Mouse (Mus musculus): ENCODE data around the gene Gm49383. TPM values are rescaled to one million over a fixed set of nuclear protein-coding genes. Genes with fewer than 3 reads are reported as not detected.

Gene Gm49383
- polyA plus RNA-seq, 1 experiment, result 4.5 TPM

- Histone ChIP-seq H3K4me1 (ENCODE audit: control insufficient read depth, insufficient read depth, low read length) (no peaks in the 10 kb centered on the region), H3K4me3 (ENCODE audit: insufficient read depth, low read length) (no peak overlapping the region), H3K27ac (ENCODE audit: insufficient read depth, low read depth, low read length) (no peak overlapping the region)
- TF ChIP-seq CTCF (IDR thresholded peaks at IDR 0.05; ENCODE audit: low read depth, low read length) (no peak), POLR2A (IDR thresholded peaks at IDR 0.05; ENCODE audit: borderline replicate concordance, low read depth, low read length) (no peak)
Measured at GRCm38 (mm10) chr12:69207396-69207795, 10.5 kb upstream of the Gm49383 start.

DNA sequence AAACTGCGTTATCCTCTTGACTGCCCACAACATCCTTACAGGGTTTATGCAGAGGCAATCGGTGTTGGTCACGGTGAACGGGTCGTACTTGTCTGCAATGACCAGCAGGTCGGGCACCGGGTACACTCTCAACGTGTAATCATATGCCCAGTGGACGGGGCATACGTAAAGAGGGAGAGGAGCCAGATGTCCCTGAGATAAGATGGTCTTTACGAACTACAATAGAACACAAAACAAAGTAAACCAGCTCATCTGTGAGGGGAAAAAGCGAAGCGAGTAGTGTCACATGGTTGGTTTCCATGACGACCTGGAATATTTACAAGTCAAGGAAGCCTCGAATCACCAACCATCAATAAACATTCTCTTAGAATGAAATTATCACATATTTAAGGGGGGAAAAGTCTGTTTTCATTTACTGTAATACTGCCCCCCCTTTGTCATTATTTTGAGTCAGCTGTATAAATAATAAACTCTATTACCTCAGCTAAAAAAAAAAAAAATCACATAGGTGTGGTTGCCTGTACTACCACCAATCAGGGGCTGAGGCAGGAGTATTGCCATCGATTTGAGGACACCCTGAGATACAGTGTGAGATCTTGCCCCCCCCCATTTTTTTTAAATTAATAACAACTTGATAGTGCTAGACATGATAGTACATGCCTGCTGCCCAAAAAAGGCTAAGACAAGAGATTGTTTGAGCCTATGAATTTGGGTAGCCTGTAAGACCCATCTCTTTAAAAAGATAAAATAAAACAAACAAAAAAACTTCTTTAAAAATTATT lies 7.3 kb upstream of the Gm49383 start, which contains the start of gene Gm49384:
Gm49384 (minus strand) TSS at position 216 of the 782 bp plus-strand sequence.
- Histone ChIP-seq H3K4me1 (ENCODE audit: control insufficient read depth, insufficient read depth, low read length) (peaks cover 5% of the 10 kb centered on the region), H3K4me3 (ENCODE audit: insufficient read depth, low read length) (no peak within 1 kb of the TSS), H3K27ac (ENCODE audit: insufficient read depth, low read depth, low read length) (no peak within 1 kb of the TSS)
- no peak for TF ChIP-seq CTCF (IDR thresholded peaks at IDR 0.05; ENCODE audit: low read depth, low read length)
- no peak for TF ChIP-seq POLR2A (IDR thresholded peaks at IDR 0.05; ENCODE audit: borderline replicate concordance, low read depth, low read length)

DNA sequence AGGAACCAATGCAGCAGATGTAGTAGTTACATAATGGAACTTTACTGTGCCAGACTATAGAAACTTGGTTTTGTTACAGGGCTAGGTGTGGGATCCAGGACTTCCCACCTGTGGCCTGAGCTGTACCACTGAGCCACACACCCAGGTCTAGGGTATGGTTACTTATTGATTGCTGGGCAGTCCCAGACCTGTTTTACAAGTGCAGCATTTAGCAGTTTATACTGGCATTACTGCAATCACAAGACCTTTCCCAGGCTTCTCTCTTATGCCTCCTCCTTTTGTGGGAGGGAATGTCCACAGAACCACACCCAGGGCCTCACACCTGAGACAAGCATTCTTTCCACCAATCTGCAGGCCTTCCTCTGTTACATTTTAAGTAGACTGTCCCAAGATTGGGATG lies 2.1 kb upstream of the Gm49383 start:
- Histone ChIP-seq H3K4me1 (ENCODE audit: control insufficient read depth, insufficient read depth, low read length) (peaks cover 10% of the 10 kb centered on the region), H3K27ac (ENCODE audit: insufficient read depth, low read depth, low read length) (peak overlapping the region; percentile 66), H3K4me3 (ENCODE audit: insufficient read depth, low read length) (peak overlapping the region; percentile 29)
- TF ChIP-seq CTCF (IDR thresholded peaks at IDR 0.05; ENCODE audit: low read depth, low read length), result no peak
- TF ChIP-seq POLR2A (IDR thresholded peaks at IDR 0.05; ENCODE audit: borderline replicate concordance, low read depth, low read length), result no peak

GRCm38 (mm10) chr12:69198164-69198535 lies 1.2 kb upstream of the Gm49383 start, which contains the start of gene Dnaaf2:
Gene Dnaaf2 (minus strand): TSS chr12:69198429.
- peak within 1 kb of the TSS; percentile 66 for H3K27ac ChIP-seq (ENCODE audit: insufficient read depth, low read depth, low read length)
- TF ChIP-seq CTCF (IDR thresholded peaks at IDR 0.05; ENCODE audit: low read depth, low read length), result no peak
- TF ChIP-seq POLR2A (IDR thresholded peaks at IDR 0.05; ENCODE audit: borderline replicate concordance, low read depth, low read length), result no peak
- H3K4me3 ChIP-seq (ENCODE audit: insufficient read depth, low read length), result peak within 1 kb of the TSS; percentile 94
- peaks cover 11% of the 10 kb centered on the region for H3K4me1 ChIP-seq (ENCODE audit: control insufficient read depth, insufficient read depth, low read length)

- Histone ChIP-seq H3K27ac (ENCODE audit: insufficient read depth, low read depth, low read length) (peak overlapping the region; percentile 55), H3K4me3 (ENCODE audit: insufficient read depth, low read length) (peak overlapping the region; percentile 94), H3K4me1 (ENCODE audit: control insufficient read depth, insufficient read depth, low read length) (peaks cover 12% of the 10 kb centered on the region)
- TF ChIP-seq POLR2A (IDR thresholded peaks at IDR 0.05; ENCODE audit: borderline replicate concordance, low read depth, low read length) (no peak), CTCF (IDR thresholded peaks at IDR 0.05; ENCODE audit: low read depth, low read length) (no peak)
Measured at GRCm38 (mm10) chr12:69197378-69198163, 667 bp upstream of the Gm49383 start.

DNA sequence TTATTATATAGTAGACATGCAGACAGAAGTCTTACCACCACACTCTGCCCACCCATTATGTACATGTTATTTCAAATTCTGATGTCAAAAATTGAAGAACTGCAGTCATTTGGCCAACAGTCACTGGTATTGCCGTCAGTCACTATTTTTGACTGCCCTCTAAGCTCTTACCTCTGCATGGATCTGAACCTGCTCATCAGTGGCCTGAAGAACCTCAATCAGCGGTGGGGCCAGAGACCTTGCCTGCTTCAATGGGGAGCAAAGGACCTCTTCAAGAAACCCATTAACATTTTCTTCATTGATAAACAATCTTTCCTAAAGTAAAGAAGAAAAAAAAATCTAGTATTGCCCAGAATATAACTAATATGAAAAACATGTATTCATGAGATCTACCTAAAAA lies 4.3 kb downstream of the Gm49383 start:
- Histone ChIP-seq H3K4me3 (ENCODE audit: insufficient read depth, low read length) (no peak overlapping the region), H3K4me1 (ENCODE audit: control insufficient read depth, insufficient read depth, low read length) (peaks cover 2% of the 10 kb centered on the region; the same call in 1 of the 2 replicates), H3K27ac (ENCODE audit: insufficient read depth, low read depth, low read length) (no peak overlapping the region)
- TF ChIP-seq POLR2A (IDR thresholded peaks at IDR 0.05; ENCODE audit: borderline replicate concordance, low read depth, low read length) (no peak), CTCF (IDR thresholded peaks at IDR 0.05; ENCODE audit: low read depth, low read length) (no peak)

DNA sequence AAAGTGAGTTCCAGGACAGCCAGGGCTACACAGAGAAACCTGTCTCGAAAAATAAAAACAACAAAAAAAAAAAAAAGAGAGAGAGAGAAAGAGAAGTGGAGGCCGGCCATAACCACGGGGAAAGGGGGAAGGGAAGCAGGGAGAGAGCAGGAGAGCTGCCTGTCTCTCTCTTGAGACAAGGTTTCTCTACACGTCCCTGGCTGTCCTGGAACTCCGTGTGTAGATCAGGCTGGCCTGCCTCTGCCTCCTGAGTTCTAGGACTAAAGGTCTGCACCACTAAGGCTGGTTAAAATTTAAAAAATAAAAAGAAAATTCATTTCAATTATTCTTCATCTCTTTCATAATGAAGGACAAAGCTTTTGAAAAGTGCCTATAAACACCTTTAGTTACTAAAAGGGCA lies 5.5 kb downstream of the Gm49383 start:
- Histone ChIP-seq H3K4me3 (ENCODE audit: insufficient read depth, low read length) (no peak overlapping the region), H3K27ac (ENCODE audit: insufficient read depth, low read depth, low read length) (no peak overlapping the region), H3K4me1 (ENCODE audit: control insufficient read depth, insufficient read depth, low read length) (peaks cover 9% of the 10 kb centered on the region)
- TF ChIP-seq CTCF (IDR thresholded peaks at IDR 0.05; ENCODE audit: low read depth, low read length) (no peak), POLR2A (IDR thresholded peaks at IDR 0.05; ENCODE audit: borderline replicate concordance, low read depth, low read length) (no peak)

GRCm38 (mm10) chr12:69190522-69190921 lies 6.4 kb downstream of the Gm49383 start:
- Histone ChIP-seq H3K27ac (ENCODE audit: insufficient read depth, low read depth, low read length) (no peak overlapping the region), H3K4me1 (ENCODE audit: control insufficient read depth, insufficient read depth, low read length) (peaks cover 9% of the 10 kb centered on the region), H3K4me3 (ENCODE audit: insufficient read depth, low read length) (no peak overlapping the region)
- TF ChIP-seq POLR2A (IDR thresholded peaks at IDR 0.05; ENCODE audit: borderline replicate concordance, low read depth, low read length) (no peak), CTCF (IDR thresholded peaks at IDR 0.05; ENCODE audit: low read depth, low read length) (no peak)

DNA sequence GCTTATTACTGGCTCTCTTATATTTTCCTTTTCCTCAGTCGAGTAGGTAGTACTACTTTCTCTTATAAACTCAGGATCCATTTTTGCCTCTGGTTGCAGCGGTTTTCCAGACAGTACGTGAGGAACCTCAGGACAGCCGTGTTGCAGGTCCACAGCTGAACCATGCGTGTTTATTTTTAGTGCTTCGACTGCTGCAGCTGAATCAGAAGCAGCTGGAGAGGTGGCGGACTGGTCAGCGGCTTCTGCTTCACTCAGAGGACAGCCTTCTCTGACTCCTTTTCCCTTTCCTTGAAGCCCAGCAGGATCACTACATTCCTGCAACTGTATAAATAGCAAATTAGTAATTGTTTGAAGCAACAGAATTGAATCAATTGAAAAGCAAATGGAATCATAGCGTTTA lies 6.8 kb downstream of the Gm49383 start:
- TF ChIP-seq POLR2A (IDR thresholded peaks at IDR 0.05; ENCODE audit: borderline replicate concordance, low read depth, low read length), result no peak
- TF ChIP-seq CTCF (IDR thresholded peaks at IDR 0.05; ENCODE audit: low read depth, low read length), result no peak
- peaks cover 9% of the 10 kb centered on the region for H3K4me1 ChIP-seq (ENCODE audit: control insufficient read depth, insufficient read depth, low read length)
- H3K27ac ChIP-seq (ENCODE audit: insufficient read depth, low read depth, low read length), result no peak overlapping the region
- no peak overlapping the region for H3K4me3 ChIP-seq (ENCODE audit: insufficient read depth, low read length)
